Mouse (Mus musculus) gastrocnemius, postnatal 10 days (tissue): ENCODE results near the gene Hlf. TPM values are rescaled to one million over a fixed set of nuclear protein-coding genes. Genes with fewer than 3 reads are reported as not detected.

Source experiments
- DNase-seq: peaks from one replicate; pipeline ENCODE4 v3.0.0; 2021; ENCODE audit warnings: mixed read lengths
- long read RNA-seq, 2 experiments: library from polyadenylated mRNA; stranded (forward); transcript quantifications; one replicate each; pipeline ENCODE4 v2.0.0; 2021
- total RNA-seq, 2 experiments: library from RNA; stranded (reverse); gene quantifications; 2 replicates each; pipeline ENCODE4 v1.2.3; 2021

The Hlf gene
- 1 to 10 TPM; 5.1 to 7.5 TPM for total RNA-seq
- long read RNA-seq, experiment 1, full-length matches to known transcripts = 3 of 7 reads
- long read RNA-seq, experiment 1, partial matches to known transcripts = 0 of 7 reads
- long read RNA-seq, experiment 1, other reads (novel, unspliced or antisense) = 4 of 7 reads
- long read RNA-seq, experiment 2, partial matches to known transcripts = 0 of 8 reads
- long read RNA-seq, experiment 2, other reads (novel, unspliced or antisense) = 7 of 8 reads

GRCm38 (mm10) chr11:90390817-90391173 lies at the start of gene Hlf:
TSS of gene Hlf (minus strand) at chr11:90390895.
- DNase-seq = peak; percentile 90

GRCm38 (mm10) chr11:90438768-90439167 lies 48.1 kb upstream of the Hlf start:
- DNase-seq = no peak

- DNase-seq = no peak
These were observed 34.5 kb upstream of the Hlf start for GRCm38 (mm10) chr11:90425207-90425525.

GRCm38 (mm10) chr11:90424334-90425206 lies 33.9 kb upstream of the Hlf start:
- no peak for DNase-seq

- no peak for DNase-seq
These were observed 33.2 kb upstream of the Hlf start for GRCm38 (mm10) chr11:90423896-90424295.

GRCm38 (mm10) chr11:90419706-90420105 lies 29.0 kb upstream of the Hlf start:
- DNase-seq = no peak

- peak; percentile 100 for DNase-seq
These were observed 27.2 kb upstream of the Hlf start for GRCm38 (mm10) chr11:90417921-90418320.

- DNase-seq = no peak
These were observed 26.3 kb upstream of the Hlf start for GRCm38 (mm10) chr11:90417011-90417410.

- no peak for DNase-seq
These were observed 8.2 kb upstream of the Hlf start for GRCm38 (mm10) chr11:90398850-90399249.

- DNase-seq = no peak
These were observed 833 bp upstream of the Hlf start for GRCm38 (mm10) chr11:90391271-90392185.

GRCm38 (mm10) chr11:90389902-90390816 lies 536 bp downstream of the Hlf start:
- DNase-seq = no peak

- DNase-seq = peak; percentile 24
These were observed 1.4 kb downstream of the Hlf start for GRCm38 (mm10) chr11:90389174-90389901.

- no peak for DNase-seq
These were observed 2.9 kb downstream of the Hlf start for GRCm38 (mm10) chr11:90387501-90388440.

- peak; percentile 66 for DNase-seq
These were observed 8.6 kb downstream of the Hlf start for GRCm38 (mm10) chr11:90382005-90382611.

- no peak for DNase-seq
These were observed 9.6 kb downstream of the Hlf start for GRCm38 (mm10) chr11:90381113-90381512.

- DNase-seq = no peak
These were observed 10.5 kb downstream of the Hlf start for GRCm38 (mm10) chr11:90380131-90380685.

- DNase-seq = no peak
These were observed 12.7 kb downstream of the Hlf start for GRCm38 (mm10) chr11:90378008-90378407.

GRCm38 (mm10) chr11:90376436-90376835 lies 14.3 kb downstream of the Hlf start:
- DNase-seq = no peak
